Mouse (Mus musculus): Measurements from ENCODE around the gene Rpgrip1.

Gene Rpgrip1

DNA sequence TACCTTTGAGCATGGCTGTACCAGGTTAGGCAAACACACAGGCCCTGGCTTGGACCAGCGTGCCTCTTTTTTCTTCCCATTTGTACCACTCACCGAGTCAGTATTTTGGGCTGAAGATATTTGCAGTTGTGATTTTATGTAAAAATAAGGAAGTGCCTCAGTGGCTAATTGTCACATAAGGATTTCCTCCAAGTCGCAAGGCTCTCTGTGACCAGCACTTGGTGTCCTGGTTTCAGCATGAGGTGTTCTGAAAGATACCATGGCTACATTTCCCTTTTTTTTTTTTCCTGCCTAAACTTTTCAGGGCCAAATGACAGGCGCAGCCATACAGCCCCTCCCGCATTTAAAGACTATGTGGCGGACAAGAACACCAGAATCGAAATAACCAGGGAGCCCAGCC, 9.7 kb downstream of the Rpgrip1 start:
- no peak for DNase-seq

DNA sequence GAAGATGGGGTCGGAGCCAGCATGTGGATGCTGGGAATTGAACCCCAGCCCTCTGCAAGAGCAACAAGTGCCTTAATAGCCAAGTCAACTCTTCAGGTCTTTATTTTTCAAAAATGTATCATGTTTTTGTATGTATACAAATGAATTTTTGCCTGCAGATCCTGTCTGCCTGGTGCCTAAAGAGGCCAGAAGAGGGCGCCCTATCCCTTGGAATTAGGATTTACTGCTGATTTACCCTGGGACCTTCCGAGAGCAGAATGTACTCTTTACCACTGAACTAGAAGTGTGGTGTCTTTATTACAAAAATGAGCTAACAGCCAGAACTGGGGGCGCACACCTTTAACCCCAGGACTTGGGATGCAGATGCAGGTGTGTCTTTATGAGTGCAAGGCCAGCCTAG, 13.4 kb downstream of the Rpgrip1 start:
- peak; percentile 73 to 80 for DNase-seq

DNA sequence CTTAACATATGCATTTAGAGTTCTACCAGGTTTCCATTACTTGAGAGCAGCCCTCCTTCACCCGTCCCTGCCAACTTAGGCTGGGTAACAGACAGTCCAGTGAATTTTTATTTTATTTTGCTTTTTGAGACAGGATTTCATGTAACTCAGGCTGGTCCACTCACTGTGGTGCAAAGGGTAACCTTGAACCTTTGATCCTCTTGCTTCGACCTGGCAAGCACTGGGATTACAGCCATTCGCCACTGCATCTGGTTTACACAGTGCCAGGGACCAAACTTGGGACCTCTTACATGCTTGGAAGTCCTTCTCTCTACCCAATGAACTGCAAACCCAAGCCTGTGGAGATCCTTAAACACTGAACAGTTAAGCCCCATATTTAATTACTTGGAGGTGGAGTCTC, 14.1 kb downstream of the Rpgrip1 start:
- no peak for DNase-seq

DNA sequence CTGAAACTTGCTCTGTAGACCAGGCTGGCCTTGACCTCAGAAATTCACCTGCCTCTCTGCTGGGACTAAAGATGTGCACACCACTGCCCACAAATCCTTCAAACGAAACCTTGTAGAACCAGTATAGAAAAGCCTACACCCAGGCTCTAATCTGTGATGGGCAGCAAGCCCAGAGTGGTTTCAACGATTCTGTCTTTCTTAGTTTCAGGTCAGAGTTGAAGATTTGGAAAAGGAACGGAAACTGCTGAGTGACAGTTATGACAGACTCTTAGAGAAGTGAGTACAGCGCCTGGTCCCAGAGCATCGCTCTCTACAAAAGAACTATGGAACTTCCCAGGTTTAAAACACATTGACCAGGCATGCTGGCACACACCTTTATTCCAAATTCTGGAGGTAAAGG, 23.1 kb downstream of the Rpgrip1 start:
- DNase-seq, result no peak

DNA sequence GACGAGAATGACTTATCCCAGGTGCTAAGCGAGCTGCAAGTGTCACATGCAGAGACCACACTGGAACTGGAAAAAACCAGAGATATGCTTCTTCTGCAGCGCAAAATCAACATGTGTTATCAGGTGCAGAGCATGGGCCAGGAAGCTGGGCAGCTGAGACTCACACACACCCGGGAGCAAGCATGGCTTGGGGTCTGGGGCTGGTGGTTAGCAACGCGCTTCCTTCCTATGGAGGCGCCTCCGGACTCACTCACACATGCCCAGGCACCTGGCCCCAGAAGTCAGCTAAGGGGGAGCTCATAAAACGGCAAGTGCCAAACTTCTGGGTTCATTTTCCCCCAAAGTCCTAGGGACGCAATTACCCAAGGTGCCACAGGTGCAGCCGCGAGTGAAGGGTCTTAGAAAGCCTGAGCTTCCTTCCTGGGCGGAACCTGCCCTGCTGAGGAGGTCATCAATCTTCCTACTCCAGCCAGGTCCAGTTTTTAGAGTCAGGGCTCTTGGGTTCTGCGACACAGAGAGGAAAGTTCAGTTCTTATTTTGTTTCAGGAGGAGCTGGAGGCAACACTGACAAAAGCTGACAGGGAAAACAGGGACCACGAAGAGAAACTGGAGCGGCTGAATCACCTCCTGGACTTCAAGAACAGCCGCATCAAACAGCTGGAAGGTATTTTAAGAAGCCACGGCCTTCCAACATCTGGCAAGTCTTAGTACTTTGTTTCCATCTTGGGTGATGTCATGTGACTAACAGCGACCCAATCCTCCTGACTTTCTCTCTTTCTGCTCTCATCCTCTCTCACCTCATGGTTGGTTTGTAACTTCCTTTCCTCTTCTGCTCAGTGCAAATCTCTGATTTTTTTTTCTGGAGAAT, 30.3 kb downstream of the Rpgrip1 start:
- no peak for DNase-seq

DNA sequence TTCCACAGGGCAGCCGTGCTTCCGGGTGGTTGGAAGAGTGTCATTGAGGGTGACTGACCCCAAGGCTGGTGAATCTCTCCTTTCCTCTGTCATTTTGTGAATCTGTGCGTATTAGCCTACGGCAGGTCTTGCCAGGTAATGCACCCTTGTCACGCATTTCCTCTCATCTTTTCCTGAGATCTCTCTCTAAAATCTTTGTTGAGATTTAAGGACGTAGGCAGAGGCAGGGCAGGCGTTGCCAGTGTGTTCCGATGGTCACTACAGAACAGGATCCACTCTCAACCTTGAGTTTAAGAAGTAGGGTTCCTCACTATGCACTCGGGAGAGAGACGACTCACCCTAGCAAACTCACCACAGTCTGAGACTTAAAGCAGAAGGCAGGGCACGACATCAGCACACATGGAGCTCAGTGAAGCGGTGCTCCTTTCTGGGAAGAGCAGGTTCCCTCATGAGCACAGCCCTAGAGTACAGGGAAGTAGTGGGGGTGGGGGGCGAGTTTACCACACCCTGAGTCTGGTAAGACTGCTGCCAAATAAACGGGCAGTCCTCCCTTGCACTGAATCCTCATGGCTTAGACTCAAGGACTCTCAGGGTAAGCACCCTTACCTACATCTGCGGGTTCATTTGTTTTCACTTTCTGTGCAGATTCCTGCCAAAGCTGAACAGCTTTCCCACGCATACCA, 31.1 kb downstream of the Rpgrip1 start:
- DNase-seq, result no peak

DNA sequence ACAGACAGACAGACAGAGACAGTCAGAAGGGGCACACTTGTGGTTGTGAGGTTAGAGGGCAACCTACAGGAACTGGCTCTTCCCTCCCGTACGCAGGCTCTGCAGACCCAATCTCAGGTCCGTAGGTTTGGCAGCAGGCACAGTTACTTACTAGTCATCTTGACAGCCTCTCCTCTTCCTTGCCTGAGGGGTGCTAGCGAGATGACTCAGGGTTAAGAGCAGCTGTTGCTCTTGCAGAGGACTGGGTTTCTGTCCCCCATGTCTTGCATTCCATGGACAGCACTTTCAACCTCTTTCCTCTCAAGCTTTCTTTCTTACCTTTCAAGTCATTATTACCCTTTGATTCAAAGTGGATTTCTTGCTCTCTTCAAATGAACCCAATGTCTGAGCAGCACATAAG, 33.7 kb downstream of the Rpgrip1 start:
- DNase-seq, result no peak

DNA sequence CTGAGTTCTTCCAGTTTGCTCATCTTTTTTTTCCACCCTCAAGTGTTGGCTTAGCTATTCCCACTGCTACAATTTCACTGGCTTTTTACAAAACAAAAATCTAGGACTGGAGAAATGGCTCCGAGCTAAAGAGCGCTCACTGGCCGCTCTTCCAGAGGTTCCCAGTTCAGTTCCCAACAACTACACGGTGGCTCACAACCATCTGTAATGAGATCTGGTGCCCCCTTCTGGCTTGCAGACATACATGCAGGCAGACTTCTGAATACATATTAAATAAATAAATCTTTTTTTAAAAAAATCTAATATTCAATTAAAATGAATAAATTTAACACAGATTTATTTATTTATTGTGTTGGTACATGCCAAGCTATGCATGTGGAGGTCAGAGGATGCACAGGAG, 36.0 kb downstream of the Rpgrip1 start:
- peak in 1 of 2 experiments; percentile 20 for DNase-seq

DNA sequence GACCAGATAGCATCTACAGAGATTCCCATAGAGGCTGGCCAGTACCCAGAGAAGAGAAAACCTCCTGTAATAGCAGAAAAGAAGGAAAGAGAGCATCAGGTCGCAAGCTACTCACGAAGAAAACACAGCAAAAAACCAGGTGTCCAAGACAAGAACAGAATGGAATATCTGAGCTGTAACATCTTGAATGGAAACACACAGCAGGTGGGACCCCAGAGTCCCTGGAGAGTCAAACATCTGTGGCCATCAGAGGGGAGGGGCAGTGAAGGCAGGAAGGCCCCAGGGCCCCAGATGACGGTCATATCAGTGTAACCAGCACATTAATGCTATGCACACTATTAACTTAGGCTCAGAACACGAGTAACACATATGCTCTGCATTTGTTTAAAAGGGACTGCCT, 39.4 kb downstream of the Rpgrip1 start:
- DNase-seq, result no peak

DNA sequence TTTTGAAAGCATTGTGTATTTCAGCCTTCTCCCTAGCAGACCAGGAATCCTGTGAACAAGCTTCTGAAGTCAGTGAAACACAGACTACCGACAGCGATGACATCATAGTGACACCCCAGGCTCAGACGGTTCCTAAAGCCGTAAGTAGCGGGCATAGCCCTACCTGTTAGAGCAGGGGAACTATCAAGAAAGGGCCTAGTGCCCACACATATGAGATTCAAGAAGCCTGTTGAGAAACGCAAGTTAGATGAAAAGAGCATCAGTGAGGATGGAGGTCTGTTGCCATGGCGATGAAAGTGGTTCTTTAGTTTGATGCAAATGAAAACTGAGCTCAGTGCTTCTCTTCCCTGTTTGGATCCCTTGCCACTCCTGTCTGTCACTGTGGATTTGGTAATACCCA, 41.7 kb downstream of the Rpgrip1 start:
- DNase-seq, result no peak

DNA sequence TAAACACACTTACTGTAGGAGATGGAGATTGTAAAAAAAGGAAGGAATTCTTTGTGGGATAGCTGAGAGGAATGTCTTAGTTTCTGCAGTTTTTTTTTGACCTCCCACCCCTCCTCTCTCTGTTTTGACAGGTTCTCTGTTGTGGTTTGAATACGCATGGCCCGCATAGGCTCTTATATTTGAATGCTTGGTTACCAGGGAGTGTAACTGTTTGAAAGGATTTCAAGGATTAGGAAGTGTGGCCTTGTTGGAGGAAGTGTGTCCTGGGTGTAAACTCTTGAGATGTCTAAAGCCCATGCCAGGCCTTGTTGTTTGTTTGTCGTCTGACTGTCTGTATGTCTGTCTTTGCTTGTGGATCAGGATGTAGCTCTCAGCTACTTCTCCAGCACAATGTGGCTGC, 42.1 kb downstream of the Rpgrip1 start:
- DNase-seq, result no peak

DNA sequence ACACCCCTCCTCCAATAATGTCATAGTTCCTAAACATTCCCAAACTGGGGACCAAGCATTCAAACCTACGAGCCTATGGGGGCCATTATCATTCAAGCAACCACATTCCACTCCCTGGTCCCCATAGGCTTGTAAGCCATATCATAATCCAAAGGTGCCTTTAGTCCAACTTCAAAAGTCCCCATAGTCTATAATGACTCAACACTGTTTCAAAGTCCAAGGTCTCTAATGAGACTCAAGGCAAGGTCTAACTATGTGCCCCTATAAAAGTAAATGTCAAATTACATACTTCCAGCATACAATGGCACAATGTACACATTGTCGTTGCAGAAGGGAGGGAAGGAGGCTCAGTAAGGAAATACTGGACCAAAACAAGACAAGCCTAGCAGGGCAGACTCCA, 44.5 kb downstream of the Rpgrip1 start:
- no peak for DNase-seq

DNA sequence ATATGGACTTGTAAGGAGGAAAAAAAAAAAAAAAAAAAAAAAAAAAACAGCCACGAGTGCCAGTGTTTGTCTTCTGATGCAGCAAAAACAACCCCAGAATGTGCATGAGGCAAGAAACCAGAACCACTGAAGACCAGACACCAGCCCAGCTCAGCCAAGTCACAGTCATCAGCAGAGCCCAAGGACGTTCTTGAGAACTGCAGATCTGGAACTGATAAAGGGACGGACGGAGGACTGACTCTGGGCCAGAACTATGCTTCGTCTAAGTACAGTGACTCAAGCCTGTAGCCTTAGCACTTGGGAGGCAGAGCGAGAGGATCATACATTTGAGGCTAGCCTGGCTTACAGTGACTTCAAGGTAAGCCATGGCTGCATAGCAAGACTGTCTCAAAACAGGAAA, 50.4 kb downstream of the Rpgrip1 start:
- DNase-seq, result no peak

DNA sequence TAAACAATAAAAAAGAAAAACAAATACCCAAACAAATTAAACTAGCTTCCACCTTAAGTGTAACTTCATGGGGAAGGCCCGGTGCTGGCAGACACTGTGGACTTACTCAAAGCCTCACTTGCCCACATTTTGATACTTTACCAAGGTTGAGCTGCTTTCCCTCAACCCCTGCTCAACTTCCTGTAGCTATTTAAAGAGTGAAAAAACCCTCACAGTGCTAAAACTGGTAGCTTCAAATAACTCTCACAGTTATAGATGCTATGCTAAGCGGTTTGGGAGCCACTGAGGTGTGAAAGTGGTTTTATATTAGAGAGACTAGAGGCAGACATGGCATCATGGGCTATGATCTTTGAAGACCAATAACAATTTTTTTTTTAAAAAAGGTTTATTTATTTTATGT, 56.1 kb downstream of the Rpgrip1 start:
- no peak for DNase-seq

DNA sequence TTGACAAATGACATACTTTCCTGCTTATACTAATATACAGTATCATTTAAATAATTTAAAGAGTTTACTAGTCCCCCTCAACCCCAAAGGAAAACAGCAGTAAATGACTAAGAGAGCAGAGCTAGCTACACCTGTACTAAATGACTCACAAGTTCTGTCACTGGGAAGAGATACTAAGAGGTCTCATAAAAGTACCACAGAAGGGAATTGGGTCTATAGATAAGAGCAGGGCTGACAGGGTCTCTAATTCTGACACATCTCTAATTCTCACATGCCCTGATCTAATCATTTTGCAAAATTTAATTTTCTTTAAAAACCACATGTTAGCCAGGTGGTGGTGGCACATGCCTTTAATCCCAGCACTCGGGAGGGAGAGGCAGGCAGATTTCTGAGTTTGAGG, 78.3 kb downstream of the Rpgrip1 start:
- DNase-seq, result no peak

DNA sequence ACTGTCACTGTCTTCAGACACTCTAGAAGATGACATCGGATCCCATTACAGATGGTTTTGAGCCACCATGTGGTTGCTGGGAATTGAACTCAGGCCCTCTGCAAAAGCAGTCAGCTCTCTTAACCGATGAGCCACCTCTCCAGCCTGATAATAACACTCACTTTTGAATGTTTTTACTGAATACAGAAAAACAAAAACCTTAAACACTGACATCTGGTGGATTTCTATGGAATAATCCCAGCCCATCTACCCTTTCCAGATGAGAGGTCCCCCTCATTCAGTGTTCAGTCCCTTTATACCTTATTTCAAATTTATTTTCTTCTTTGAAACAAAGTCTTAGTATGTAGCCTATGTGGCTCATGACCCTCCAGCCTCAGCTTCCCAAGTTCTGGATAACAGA, 79.0 kb downstream of the Rpgrip1 start:
- no peak for DNase-seq

DNA sequence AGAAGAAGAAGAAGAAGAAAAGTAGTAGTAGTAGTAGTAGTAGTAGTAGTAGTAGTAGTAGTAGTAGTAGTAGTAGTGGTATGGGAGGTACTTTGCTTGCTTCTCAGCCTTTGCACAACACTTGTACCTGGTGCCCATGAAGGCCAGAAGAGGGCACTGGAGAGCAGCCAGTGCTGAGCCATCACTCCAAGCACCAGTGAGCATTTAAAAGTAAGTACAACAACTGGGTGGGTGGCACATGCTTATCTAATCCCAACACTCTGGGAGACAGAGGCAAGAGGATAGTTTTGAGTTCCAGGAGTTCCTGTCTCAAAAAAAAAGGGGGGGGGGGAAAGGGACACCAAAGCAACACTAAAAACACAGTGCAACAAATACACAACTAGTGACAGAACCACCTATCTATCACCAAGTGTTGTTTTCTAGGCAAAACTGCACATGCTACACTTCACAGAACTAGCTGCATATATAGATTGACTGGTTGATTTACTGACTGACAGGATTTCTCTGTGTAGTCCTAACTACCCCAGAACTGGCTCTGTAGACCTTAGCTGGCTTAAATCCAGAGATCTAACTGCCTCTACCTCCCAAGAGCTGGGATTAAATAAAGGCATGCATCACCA, 80.3 kb downstream of the Rpgrip1 start:
- DNase-seq, result peak; percentile 45 to 49

DNA sequence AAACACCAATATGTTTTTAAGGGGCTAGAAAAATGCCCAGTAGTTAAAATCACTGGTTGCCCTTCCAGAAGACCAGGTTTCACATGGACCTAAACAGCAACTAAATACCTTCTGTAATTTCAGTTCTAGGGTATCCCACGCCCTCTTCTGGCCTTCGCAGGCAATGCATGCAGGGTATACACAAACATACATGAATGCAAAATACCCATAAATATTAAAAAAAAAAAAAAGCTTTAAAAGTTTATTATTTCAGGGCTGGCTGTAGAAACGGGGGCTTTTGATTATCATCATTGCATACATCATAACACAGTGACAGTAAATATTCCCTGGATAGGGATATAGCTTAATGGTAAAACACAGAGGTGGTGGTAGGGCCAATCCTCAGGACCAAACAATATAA, 85.2 kb downstream of the Rpgrip1 start:
- peak; percentile 51 to 54 for DNase-seq

DNA sequence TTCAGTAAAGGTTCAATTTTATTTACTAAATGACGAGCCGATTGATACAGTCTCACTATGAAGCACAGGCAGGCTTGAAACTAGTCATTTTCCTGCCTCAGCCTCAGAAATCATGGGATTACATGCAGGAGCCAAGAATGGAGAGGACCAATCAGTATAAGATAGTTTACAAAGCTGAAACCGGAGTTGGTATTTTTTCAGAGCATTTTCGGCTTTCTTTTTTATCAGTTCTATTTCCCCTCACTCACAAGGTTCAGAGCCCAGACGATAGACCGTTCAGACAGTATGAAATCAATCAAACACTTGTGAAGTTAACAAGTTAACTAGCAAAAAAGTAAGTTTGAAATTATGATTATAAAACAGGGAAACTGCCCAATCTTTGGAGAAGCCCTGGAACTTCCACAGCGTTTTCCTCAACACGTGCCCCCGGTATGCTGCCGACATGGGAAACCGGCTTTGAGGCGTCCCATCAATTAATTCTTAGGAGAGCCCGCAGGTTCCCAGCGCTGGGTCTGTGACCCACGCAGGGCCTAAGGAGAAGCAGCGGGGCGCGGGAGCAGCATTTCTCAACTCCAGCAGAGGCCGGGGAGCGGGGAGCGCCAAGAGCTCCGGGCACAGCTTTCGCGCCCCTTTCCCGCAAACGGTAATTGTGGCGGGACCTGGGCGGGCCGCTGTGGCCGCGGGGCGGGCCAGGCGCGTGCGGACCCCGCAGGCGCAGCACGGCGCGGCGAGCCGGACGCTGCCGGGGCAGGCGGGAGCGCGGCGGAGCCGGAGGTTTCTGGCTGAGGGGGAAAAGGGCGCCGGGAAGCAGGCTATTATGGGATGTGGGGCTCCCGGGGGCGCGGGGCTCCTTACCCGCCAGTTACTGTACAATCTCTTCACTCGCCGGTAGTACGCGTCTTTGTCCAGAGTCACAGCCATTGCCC, 86.0 kb downstream of the Rpgrip1 start:
- peak in 1 of 2 experiments; percentile 19 for DNase-seq

DNA sequence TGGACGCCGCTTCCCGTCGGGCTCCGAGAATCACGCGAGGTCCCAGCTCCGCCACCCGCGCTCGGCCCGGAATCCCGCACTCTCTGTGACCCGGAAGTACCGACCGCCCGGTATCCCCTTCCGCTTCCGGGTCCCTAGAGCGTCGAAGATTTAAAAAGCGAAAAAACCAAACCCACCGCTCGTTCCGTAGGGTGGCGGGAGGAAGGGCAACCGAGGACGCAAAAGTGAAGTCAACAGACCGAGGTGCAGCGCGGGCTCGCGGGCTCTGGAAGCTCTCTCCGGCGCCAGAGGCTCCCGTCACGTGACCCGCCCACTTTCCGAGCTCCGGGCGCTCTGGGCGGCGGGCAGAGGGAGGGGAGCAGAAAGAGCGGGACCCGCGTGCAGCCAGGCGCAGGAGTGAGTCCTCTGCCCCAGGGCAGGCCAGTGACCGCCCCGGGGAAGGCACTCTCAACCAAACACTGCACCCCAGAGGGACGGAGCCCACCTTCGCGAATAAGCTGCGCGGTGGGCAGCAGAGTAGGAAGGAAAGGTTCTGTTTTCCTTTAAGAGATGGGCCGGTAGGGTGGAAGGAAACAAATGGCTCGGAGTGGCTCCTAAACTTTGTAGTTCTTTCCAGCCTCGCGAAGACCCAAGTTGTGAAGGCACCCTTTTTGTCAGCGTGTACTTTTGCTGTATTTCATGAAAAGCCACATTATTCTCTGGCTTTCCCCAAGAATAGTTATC, 86.8 kb downstream of the Rpgrip1 start, which contains the start of gene Supt16:
Supt16 (minus strand) TSS at position 261 of the 723 bp plus-strand sequence.
- DNase-seq, result peak; percentile 79 to 85

DNA sequence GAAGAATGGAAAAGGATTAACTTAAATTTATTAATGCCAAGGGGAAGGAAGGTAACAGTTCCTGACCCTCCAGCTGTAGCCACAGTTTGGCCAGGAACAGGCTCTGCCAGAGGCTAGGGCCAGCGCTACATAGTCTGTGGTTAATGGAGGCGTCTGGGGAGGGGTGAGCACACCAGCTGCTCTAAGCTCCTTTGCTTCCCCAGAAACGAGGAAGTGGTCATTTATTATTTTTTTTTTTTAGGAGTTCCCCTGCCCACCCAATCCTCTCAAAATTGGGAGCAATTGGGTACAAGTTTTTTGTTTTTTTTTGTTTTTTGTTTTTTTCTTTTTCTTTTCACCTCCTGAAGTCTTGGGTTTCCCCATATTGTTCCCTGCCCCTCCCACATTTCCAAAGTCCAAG, 87.6 kb downstream of the Rpgrip1 start:
- DNase-seq, result no peak

DNA sequence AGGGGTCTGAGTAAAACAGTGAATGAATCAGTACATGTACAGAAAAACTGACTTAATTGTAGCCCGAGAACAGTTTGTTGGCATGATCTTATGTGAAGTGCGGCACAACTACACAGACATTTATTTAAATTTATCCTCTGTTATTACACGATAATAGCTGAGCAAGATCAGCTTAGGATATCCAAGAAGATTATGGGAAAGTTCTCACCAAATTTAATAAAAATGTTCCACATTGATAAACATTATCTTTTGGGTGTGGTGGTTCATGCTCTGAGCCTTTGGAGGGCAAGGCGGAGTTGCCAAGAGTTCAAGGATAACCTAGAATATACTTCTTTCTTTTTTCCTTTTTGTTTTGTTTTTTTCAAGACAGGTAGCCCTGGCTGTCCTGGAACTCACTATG, 88.9 kb downstream of the Rpgrip1 start:
- no peak for DNase-seq
